Mouse (Mus musculus): ENCODE measurements at regions not wholly inside any gene's neighbourhood (a gene's known extent, or its start where the extent isn't known, plus 50 kb on each side); places are given as distances from the start of the nearest gene placed in this dataset.

DNA sequence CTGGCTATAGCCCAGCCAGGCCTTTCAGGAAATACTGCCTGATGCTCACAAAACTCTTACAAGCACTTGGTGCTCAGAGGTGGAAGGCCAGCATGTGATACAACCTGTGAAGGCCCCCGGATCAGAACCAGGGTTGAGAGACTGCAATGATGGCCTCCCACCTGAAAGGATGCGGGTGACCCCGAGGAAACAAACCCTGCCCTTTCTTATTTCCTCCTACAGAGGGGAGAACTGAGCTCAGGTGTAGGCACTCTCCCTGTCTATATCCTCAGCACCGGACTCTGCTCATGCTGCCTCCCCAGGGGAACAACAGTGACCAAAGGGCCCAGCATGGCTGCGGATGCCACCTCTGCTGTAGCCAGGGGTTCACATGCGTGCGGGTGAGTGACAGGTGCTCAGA, 393.3 kb upstream of the Mgmt start:
- TF ChIP-seq ZNF384 (IDR thresholded peaks at IDR 0.05; ENCODE audit: low read depth, low read length) (no peak), UBTF (IDR thresholded peaks at IDR 0.05; ENCODE audit: borderline replicate concordance, insufficient read depth, low read depth, low read length) (no peak), EP300 (IDR thresholded peaks at IDR 0.05; ENCODE audit: low read depth in 1 of 2, low read length in 2 of 2) (no peak), RAD21 (IDR thresholded peaks at IDR 0.05; ENCODE audit: low read depth, low read length) (no peak), POLR2A (IDR thresholded peaks at IDR 0.05; ENCODE audit: control insufficient read depth in 1 of 2, insufficient read depth in 1 of 2, low read depth in 1 of 2, low read length in 2 of 2, poor library complexity in 1 of 2) (no peak), MXI1 (IDR thresholded peaks at IDR 0.05; ENCODE audit: low read depth, low read length) (no peak), POLR2AphosphoS2 (IDR thresholded peaks at IDR 0.05; ENCODE audit: low read length) (no peak), ELF1 (IDR thresholded peaks at IDR 0.05; ENCODE audit: low read depth, low read length) (no peak), TAL1 (IDR thresholded peaks at IDR 0.05; ENCODE audit: low read length) (no peak), MYB (IDR thresholded peaks at IDR 0.05; ENCODE audit: low read depth, low read length) (no peak), E2F4 (IDR thresholded peaks at IDR 0.05; ENCODE audit: borderline replicate concordance, low read depth, low read length) (no peak), HCFC1 (IDR thresholded peaks at IDR 0.05; ENCODE audit: low read depth, low read length) (no peak), CTCF (IDR thresholded peaks at IDR 0.05 in 2 of 3, conservative IDR thresholded peaks at IDR 0.05 in 1 of 3; ENCODE audit: control insufficient read depth in 1 of 3, insufficient read depth in 1 of 3, low read depth in 2 of 3, low read length in 3 of 3, poor library complexity in 1 of 3, severe bottlenecking in 1 of 3) (no peak)
- H3K4me3 ChIP-seq (ENCODE audit: control insufficient read depth in 1 of 2, insufficient read depth in 1 of 2, low read depth in 2 of 2, low read length in 2 of 2) = no peak overlapping the region
- no peak overlapping the region for H3K27ac ChIP-seq (ENCODE audit: control insufficient read depth, low read depth, low read length)
- H3K36me3 ChIP-seq (ENCODE audit: control insufficient read depth in 1 of 2, insufficient read depth in 2 of 2, low read length in 2 of 2) = no peaks in the 10 kb centered on the region
- DNase-seq (ENCODE audit: low read depth, low spot score) = no peak
- H3K27me3 ChIP-seq (ENCODE audit: control insufficient read depth in 1 of 2, insufficient read depth in 2 of 2, low read length in 2 of 2) = no peaks in the 10 kb centered on the region
- H3K9me3 ChIP-seq (replicated peaks; ENCODE audit: insufficient read depth, low read length) = no peaks in the 10 kb centered on the region
- H3K79me2 ChIP-seq (ENCODE audit: control insufficient read depth, insufficient read depth, low read length, poor library complexity) = no peaks in the 10 kb centered on the region
- H3K4me1 ChIP-seq (ENCODE audit: control insufficient read depth in 1 of 2, insufficient read depth in 2 of 2, low read length in 2 of 2) = no peaks in the 10 kb centered on the region
- no peak overlapping the region for H3K9ac ChIP-seq (ENCODE audit: control insufficient read depth, low read depth, low read length, poor library complexity, severe bottlenecking)

- Histone ChIP-seq H3K4me1 (ENCODE audit: control insufficient read depth in 1 of 2, insufficient read depth in 2 of 2, low read length in 2 of 2) (no peaks in the 10 kb centered on the region), H3K9ac (ENCODE audit: control insufficient read depth, low read depth, low read length, poor library complexity, severe bottlenecking) (no peak overlapping the region), H3K36me3 (ENCODE audit: control insufficient read depth in 1 of 2, insufficient read depth in 2 of 2, low read length in 2 of 2) (no peaks in the 10 kb centered on the region), H3K9me3 (replicated peaks; ENCODE audit: insufficient read depth, low read length) (no peaks in the 10 kb centered on the region), H3K4me3 (ENCODE audit: control insufficient read depth in 1 of 2, insufficient read depth in 1 of 2, low read depth in 2 of 2, low read length in 2 of 2) (no peak overlapping the region), H3K27ac (ENCODE audit: control insufficient read depth, low read depth, low read length) (no peak overlapping the region), H3K79me2 (ENCODE audit: control insufficient read depth, insufficient read depth, low read length, poor library complexity) (no peaks in the 10 kb centered on the region), H3K27me3 (ENCODE audit: control insufficient read depth in 1 of 2, insufficient read depth in 2 of 2, low read length in 2 of 2) (no peaks in the 10 kb centered on the region)
- TF ChIP-seq CTCF (IDR thresholded peaks at IDR 0.05 in 2 of 3, conservative IDR thresholded peaks at IDR 0.05 in 1 of 3; ENCODE audit: control insufficient read depth in 1 of 3, insufficient read depth in 1 of 3, low read depth in 2 of 3, low read length in 3 of 3, poor library complexity in 1 of 3, severe bottlenecking in 1 of 3) (no peak), MAZ (IDR thresholded peaks at IDR 0.05; ENCODE audit: low read depth, low read length) (no peak), MAFK (IDR thresholded peaks at IDR 0.05; ENCODE audit: borderline replicate concordance, low read depth, low read length) (no peak), GABPA (IDR thresholded peaks at IDR 0.05; ENCODE audit: low read depth, low read length) (no peak), ZNF384 (IDR thresholded peaks at IDR 0.05; ENCODE audit: low read depth, low read length) (no peak), CHD1 (IDR thresholded peaks at IDR 0.05; ENCODE audit: low read depth, low read length) (no peak), E2F4 (IDR thresholded peaks at IDR 0.05; ENCODE audit: borderline replicate concordance, low read depth, low read length) (no peak), NELFE (IDR thresholded peaks at IDR 0.05; ENCODE audit: low read depth, low read length) (no peak)
- DNase-seq (ENCODE audit: low read depth, low spot score) = no peak
These were observed 392.3 kb upstream of the Mgmt start for GRCm38 (mm10) chr7:136501855-136502847.

Measured in MEL (cell line).